Mouse (Mus musculus): Measurements from ENCODE around the gene Barx1.

The Barx1 gene

DNA sequence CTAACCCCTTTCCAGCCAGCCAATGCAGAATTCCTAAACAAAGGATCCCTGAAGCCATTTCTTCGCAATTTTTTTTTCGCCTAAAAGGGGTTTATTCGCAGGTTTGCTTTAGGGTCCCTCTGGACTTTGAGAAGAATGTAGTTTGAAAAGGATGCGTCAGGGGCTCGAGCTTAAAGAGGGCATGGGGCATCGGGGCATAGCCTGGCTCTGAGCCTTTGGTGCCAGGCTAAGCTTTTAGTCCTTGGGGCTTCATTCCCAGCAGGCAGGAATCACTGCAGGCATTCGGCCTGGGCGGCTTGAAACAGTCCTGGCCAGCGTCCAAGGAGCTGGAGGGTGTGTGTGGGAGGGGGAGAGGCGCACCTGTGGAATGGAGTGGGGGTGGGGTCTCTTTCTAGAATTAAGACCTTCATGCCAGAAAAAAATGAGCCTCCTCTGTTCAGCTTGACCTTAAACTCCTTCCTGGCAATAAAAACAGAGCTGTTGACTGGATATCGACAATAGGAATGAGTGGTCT, 2.5 kb upstream of the Barx1 start:
- no peak for DNase-seq (ENCODE audit: low spot score in 2 of 2)

DNA sequence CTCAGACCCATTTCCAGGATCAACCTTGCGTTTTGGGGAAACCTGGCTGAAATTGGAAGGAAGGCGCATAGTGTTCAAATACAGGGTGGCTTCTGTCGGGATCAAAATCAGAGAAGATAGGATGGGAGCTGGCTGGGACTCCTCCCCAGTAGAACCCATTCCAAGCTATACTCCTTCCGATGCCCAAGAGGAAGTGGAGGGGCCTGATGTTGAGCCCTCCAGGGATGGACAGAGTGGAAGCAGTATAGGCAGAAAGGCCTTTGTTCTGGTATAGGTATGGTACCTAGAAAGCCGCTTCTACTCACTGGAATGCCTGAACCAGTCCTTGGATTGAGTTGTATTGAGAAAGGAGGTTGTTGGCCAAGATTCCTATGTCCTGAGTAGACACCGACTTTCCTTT, 2.1 kb upstream of the Barx1 start:
- DNase-seq (ENCODE audit: low spot score in 2 of 2) = no peak

DNA sequence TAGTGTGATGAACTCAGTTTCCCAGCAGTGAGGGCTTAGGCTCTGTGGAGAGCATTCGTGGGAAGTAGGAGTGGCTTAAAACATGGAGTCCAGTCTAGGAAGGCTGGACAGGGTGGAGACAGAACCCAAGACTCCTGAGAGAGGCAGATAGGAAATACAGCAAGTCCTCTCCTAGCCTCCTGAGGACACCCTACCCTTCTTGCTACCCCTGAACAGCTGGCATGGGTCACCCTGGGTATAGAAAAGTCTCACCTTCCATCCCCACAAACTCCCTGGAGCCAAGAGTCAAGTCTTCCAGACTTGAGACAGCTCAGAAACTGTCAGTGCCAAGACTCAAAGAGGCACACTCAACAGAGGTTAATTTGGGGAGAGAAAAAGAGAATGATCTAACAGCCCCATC, 1.2 kb upstream of the Barx1 start:
- DNase-seq (ENCODE audit: low spot score in 2 of 2) = no peak

DNA sequence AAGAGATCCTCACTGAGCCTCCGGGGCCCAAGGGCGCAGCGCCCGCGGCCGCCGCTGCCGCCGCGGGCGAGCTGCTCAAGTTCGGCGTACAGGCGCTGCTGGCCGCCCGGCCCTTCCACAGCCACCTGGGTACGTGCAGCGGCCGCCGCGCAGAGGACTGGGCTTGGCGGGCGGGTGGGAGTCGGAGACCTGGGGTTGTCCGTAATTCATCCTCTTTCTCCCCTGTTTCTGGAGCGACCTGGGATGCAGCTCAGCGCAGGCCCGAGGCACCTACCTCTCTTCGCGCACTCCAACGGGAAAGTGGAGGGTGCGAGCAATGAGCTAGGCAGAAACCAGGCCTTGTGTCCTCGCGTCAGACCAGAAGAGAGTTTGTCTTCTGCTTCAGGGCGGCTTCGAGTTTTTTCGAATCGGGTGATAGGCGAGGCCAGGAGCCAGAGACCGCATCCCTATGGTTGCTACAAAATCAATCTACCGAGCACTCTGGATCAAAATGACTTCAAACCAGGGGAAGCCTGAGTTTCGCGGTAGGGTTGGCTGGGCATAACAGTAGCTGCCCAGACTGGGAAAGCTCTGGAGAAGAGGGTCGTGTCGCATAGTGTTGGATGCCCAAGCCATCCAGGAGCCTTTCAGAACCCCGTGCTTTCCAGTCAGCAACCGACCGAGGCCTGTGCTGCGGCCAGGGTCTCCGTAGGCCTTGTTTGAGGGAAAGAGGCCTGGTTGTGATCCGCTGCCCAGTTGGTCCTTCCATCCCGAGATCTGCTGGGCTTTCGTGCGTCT, 601 bp downstream of the Barx1 start:
- DNase-seq (ENCODE audit: low spot score in 2 of 2) = no peak

DNA sequence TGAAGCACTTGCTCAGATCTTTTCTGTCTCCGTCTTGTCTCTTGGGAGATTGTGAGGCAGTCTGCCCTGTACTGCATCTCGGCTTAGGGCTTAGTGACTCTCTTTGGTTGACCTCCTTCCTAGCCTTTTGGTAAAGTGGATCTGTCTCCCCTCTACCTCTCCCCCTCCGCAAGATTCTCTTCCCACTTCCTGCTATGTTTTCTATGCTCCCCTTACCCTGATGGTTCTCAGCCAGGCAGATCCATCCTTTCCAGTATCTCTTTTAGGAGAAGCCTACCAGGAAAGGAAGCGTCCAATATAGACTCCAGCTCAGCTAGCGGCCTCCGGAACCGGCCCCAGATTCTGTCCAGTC, 1.2 kb downstream of the Barx1 start:
- DNase-seq (ENCODE audit: low spot score in 2 of 2) = no peak

DNA sequence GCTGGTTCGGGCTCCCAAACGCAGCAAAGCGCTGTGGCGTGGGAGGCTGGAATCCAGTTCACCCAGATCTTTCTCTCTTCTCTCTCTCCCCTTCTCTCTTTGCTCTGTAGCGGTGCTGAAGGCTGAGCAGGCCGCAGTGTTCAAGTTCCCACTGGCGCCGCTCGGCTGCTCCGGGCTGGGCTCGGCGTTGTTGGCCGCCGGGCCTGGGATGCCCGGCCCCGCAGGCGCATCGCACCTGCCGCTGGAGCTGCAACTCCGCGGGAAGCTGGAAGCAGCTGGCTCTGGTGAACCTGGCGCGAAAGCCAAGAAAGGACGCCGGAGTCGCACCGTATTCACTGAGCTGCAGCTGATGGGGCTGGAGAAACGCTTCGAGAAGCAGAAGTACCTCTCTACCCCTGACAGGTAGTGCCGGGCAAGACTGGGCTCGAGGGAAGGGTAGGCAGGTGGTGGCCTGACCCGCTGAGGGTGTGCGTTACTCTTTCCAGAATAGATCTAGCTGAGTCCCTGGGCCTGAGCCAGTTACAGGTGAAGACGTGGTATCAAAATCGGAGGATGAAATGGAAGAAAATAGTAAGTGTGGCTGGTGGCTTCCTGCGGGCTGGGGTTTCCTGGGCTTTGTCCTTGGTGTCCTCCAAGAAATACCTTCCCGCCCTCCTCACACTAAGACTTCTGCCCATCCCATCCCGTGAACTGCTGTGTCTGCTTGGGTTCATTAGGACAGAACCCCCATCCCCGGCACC, 2.3 kb downstream of the Barx1 start:
- no peak for DNase-seq (ENCODE audit: low spot score in 2 of 2)

DNA sequence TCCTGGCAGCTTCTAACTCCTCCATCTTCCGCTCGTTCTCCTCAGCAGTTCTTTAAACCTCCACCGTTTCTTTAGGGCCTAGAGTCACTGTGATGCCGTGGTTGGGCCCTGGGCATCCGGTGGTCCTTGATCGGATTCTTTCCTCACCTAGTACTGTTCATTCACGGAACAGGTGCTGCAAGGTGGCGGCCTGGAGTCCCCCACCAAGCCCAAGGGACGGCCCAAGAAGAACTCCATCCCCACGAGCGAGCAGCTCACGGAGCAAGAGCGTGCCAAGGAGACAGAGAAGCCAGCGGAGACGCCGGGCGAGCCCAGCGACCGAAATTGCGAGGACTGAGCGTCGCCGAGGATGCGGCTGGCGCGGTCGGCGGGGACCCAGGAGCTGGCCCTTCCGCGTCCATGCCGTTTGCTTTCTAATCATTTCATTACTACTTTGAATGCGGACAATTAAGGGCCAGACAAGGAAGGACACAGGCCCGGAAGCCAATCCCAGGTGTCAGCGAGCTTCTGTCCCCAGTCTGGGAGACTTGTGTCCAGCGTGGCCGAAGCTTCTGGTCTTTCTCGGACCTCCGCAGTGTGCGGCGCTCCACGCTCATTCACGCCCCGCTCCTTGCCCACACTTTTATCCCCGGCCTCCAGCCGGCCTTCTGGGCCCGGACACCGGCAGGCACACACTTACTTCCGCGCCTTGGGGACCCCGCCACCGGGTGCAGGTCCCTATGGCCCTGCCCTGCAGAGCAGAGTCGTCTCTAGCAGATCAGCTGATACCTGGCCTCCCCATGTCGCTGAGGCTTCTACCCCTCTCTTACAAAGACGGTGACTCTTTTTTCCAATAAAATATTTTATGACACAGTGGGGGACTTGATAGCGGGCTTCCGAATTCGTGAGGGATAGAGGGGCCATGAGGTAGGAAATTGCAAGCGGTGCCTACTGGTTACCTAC, 3.1 kb downstream of the Barx1 start:
- no peak for DNase-seq (ENCODE audit: low spot score in 2 of 2)

DNA sequence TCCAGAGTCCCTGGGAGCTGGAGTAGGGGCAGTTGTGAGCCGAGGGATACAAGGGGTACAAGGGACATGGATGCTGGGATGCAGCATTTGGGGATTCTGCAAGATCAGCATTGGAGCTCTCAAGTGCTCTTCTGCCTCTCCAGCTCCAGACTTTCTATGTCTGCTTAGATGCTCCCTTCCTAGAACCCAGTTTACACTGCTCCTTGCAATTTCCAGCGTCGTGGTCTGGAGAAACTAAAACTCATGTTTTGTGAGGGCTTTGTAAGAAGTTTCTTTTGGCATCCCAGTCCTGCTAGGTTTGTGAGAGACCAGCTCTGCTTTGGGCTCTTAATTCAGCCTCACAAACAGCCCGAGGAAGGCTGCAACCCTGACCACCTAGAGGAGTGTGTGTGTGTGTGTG, 4.7 kb downstream of the Barx1 start:
- DNase-seq (ENCODE audit: low spot score in 2 of 2) = no peak

DNA sequence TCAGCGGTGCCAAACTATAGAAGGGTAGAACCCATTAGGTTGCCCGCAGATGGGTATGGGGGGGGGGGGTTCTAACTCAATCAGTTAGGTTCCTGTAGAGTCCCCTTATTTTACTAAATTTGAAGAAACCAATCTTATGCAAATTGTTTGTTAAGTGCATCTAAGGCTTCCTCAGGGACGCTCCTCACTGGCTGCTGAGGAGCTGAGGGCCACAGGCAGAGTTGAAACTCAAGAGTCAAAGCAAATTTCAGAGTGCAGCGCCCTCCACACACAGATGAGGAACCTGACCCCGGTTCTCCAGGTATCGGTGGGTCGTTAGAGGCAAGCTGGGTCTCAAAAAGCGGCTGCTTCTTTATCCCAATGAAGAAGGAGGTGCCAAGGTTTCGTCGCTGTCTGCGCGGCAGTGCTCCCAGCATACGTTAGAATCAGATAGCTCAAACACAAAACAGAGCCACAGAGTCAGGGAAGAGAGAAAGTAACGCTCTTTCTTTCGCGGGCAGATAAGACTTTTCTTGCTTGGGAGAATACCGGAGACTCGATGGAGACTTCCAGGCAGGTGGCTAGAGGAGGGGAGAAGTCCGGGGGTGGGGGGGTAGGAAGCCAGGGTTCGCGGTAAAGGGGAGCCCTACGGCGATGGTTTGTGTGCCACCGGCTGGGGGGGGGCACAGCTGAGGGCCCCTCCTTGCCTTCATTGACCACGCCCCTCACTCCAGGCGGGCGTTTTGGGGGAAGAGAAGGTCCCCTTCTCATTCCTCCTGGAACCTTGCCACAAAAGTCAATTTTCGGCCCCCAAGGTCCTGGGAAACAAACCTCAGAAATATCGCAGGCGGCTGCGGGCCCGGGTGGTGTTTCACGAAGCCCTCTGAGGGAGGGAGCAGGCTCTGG, 5.5 kb downstream of the Barx1 start:
- DNase-seq (ENCODE audit: low spot score in 2 of 2) = no peak

DNA sequence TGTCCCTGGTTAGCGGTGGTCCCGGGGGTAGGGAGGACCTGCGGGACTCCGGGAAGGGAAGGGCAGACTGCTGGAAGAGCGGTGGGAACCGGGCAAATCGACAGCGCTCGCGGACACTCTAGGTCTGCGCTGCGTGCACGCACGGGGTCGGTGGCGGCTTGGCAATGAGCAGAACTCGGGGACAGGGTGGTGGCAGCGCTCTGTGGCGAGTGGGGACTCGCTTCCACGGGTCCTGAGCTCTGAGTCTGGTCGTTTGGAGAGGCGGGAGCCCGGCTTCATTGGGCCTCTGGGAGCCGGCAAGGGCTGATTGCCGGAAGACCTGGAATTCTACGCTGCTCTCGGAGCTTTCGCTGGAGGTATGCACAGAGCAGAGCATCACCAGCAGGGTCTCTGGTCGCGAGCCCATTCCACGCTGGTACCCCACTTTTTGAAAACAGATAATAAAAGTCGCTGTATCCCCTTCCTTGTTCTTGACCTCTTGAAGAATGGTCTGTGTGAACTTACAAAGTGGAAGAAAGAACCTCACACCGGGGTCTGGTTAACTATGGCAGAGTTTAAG, 6.3 kb downstream of the Barx1 start:
- no peak for DNase-seq (ENCODE audit: low spot score in 2 of 2)

DNA sequence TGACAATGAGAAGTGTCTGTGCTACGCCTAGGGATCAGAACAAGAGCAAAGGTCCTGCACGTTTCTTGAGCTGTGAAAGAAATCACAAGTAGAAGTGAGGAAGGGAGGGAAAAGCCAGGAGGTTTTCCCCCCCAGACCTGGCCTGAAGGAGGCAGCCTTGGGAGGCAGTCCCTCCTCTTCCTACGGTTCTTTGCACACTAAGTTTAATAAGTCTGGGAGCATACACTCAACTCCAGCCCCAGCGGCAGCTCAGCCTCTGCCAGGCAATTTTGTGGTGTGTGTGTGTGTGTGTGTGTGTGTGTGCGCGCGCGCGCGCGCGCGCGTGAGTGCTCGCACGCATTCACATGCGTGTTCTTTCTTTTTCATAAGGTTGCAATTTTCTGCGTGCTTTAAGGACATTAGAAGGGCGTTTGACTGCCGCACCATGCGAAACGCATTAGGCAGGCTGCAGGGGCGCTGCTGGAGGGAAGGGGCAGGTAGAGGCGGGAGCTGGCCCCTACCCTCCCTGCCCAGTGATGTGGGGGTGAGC, 9.6 kb downstream of the Barx1 start:
- no peak for DNase-seq (ENCODE audit: low spot score in 2 of 2)

DNA sequence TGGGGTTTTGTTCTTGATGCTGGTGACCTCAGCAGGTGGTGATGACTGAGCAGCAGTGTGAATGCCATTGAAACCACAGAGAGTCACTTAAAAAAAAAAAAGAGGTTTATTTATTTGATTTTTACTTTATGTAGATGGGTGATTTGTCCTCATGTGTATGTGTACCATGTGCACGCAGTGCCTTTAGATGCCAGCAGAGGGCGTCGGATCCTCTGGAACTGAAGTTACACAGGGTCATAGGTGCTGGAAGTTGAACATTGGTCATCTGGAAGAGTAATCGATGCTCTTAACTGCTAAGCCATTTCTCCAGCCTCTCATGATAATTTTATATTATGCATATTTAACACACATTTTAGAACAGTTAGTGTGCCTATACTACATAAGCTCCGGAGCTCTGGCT, 11.8 kb downstream of the Barx1 start:
- no peak for DNase-seq (ENCODE audit: low spot score in 2 of 2)

DNA sequence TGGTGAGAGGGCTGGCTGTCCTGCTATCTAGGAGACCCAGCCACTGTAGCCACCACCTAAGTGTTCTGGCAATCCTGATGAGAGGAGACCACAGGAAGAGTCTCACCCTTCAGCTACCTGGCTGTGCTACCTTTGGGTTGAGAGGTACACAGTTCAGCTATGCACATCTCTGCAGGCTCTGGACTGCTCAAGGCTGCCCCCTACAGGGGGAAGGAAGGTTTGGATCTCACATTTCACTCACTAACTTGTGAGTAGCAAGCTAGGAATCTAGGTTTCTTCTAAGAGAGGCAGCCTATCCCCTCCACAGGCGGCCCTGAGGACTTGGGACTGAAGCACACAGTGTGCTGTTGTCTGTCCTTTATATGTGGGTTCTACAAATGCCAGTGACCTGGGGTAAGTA, 16.6 kb downstream of the Barx1 start:
- DNase-seq (ENCODE audit: low spot score in 2 of 2) = no peak

DNA sequence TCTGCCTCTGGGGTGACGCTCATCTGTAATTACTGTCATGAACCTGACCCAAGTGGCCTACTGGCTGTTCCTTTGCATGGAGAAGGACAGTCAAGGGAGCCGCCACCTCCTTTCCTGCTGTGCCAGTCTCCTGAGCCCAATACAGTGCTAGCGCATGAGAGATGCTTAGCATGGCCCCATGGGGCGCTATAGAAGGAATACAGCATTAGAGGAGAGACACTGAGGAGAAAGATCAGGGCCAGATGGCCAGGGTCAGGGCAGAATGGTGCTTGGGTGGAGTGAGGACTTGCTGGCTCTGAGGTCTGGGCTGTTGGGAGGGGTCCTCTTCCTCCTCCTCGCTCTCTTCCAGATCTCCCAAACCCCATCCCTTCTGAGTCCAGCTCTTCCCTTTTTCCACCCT, 23.9 kb downstream of the Barx1 start:
- no peak for DNase-seq (ENCODE audit: low spot score in 2 of 2)

DNA sequence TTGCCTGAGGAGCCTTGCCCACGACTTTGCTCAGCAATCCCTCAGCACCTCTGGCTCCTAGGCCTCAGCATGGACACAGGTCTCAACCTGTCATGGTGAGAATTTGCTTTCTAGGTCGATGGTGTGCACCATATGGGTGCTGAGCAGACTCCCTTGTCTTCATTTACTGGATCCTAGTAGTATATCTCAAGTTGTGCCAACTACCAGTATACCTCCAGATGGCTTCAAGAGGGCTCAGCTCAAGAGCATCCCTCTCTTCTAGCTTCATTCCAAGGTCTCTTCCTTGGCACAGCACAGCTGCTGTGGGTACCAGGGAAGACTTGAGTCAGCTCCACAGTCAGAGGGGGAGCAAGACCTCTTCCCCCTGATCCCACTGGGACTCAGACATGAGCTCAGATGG, 29.2 kb downstream of the Barx1 start:
- no peak for DNase-seq (ENCODE audit: low spot score in 2 of 2)

DNA sequence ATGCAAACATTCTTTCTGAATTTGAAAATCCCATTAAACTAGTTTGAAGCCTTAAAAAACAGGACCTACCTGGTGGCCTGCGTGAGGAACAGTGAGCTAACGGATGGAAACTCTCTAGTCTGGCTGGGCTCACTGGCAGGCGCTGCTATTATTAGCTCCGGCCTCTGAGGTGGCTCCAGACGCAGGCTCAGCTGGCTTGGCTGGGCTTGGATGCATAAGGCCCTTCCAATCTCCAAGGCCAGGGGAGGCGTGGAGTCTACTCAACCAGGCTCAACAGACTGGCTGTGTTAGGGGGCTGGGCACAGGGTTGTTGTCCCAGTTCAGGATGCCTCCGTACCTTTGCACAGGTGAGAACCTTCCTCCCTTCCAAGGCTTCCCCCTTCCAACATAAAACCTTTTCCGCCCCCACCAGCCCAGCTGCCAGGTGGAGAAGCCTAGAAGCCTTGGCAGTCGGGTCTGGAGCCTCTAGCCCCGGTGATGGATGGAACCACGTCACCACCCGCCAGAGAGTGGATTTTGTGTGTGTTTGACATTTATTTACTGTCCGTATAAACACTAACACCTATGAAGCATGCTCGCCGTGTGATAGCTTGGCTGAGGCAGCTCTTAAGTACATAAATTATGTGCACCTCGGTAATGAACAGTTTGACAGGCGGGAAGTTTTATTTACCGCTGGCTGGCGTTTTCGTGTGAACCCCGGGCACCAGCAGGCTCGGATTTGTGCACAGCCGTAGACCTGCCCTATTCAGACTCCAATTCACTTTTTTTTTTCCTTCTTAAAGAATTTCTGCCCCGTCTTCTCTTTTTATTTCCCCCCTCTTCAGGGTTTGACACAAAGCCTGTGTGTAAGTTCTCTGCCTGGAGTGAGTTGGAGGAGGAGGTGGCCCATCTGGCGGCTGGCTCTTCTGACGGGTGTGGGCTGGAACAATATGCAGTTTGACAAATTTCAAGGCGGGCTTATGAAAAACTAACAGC, 31.6 kb downstream of the Barx1 start:
- no peak for DNase-seq (ENCODE audit: low spot score in 2 of 2)

DNA sequence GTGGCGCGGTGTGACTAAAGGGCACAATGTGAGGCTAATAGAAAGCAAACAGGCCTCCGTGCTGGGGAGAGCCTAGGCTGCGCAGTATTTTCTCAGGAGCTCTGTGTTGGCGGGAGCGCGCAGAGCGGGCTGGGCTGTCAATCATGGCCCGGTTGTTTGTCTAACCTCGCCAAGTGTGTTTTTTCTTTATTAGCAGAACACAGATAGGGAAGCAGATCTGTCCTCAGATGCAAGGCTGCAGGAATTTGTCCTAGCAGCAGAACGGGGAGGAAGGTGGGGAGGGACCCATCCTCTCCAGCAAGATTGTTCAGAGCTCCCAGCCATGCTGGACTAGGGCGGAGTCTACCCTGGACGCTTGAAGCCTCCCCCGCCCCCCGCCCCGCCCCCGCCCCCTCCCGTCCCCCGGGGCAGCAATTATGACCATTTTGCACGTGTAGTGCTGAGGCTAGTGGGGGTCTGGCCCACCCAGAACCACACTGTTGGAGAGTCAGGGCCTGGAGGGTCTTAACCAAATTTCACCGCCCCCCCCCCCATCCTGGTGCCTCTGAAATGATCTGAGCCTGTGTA, 43.7 kb downstream of the Barx1 start:
- no peak for DNase-seq (ENCODE audit: low spot score in 2 of 2)

DNA sequence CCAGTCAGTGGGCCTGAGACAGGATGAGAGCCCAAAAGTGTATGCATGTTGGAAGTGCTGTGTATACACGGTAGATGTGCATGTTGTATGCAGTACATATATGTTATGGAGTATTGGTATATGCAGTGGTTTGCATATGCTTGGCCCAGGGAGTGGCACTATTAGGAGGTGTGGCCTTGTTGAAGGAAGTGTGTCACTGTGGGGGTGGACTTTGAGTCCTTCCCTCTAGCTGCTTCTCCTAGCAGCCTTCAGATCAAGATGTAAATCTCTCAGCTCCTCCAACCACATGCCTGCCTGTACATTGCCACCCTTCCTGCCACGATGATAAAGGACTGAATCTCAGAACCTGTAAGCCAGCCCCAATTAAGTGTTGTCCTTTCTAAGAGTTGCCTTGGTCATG, 49.9 kb downstream of the Barx1 start:
- DNase-seq (ENCODE audit: low spot score in 2 of 2) = no peak

DNA sequence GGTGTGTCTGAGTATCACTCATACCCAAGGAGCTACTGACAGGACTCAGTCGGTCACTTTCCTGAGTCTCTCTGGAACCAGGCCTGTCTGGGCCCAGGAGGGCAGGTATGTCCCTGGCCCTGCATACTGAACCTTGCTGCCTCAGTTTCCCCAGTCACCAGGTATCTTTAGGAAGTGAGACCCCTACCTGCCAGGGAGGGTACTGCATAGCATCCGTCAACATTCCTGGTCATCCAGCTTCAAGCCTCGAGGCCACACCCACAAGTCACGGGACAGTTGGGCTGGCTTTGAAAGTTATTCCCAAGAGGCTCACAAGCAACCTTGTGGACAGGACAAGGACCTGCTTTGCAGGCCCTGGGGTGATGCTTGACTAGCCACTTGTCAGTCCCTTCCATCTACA, 53.3 kb downstream of the Barx1 start:
- no peak for DNase-seq (ENCODE audit: low spot score in 2 of 2)

All from spleen, postnatal 4 days (tissue).